Mouse (Mus musculus): Measurements from ENCODE around the gene Golm1. TPM values are rescaled to one million over a fixed set of nuclear protein-coding genes. Genes with fewer than 3 reads are reported as not detected.
A peak's percentile ranks its signal among the peaks of the same experiment; 100 is the strongest.

Golm1 gene
- polyA plus RNA-seq, 1 experiment from 2014 or later = 87.9 TPM

GRCm38 (mm10) chr13:59672248-59672647 lies 3.4 kb downstream of the Golm1 start:
- ATAC-seq (replicated peaks; ENCODE audit: low FRiP score) (no peak), DNase-seq (ENCODE audit: low spot score) (no peak)
- peak overlapping the region; percentile 50 for H3K4me2 ChIP-seq
- H3K4me1 ChIP-seq (replicated peaks; ENCODE audit: control insufficient read depth, insufficient read depth, low read length) = peaks cover 47% of the 10 kb centered on the region
- peak overlapping the region; percentile 28; the same call in 1 of the 2 replicates for H3K27ac ChIP-seq (ENCODE audit: low read depth, low read length)
- H3K9ac ChIP-seq (ENCODE audit: low read depth, low read length) = no peak overlapping the region
- H3K27me3 ChIP-seq (replicated peaks; ENCODE audit: control insufficient read depth, insufficient read depth, low read length) = no peaks in the 10 kb centered on the region
- 0 out of 2 replicates have a peak overlapping the region, but pooled peaks have one; percentile 11 for H3K4me3 ChIP-seq (ENCODE audit: low read depth, low read length)
- no peaks in the 10 kb centered on the region for H3K9me3 ChIP-seq (ENCODE audit: control insufficient read depth, low read length)
- H3K36me3 ChIP-seq (ENCODE audit: control insufficient read depth, insufficient read depth, low read length) = no peaks in the 10 kb centered on the region
- WGBS = 37% methylated on average over 6 of the region's 6 CpGs

DNA sequence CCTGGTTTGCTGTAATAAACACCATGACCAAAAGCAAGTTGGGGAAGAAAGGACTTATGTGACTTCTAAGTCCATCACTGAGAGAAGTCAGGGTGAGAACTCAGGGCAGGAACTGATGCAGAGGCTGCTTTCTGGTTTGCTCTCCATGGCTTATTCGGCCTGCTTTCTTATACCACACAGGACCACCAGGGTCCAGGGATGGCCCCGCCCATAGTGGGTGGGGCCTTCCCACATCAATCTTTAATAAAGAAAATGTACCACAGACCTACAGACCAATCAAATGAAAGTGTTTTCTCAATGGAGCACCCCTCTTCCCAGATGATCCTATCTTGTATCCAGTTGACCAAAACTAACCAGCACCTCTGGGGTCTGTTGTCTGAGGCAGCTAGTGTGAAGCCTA lies 4.1 kb downstream of the Golm1 start:
- no peak overlapping the region; the same call in 1 of the 2 replicates for H3K4me2 ChIP-seq
- no peak overlapping the region for H3K4me3 ChIP-seq (ENCODE audit: low read depth, low read length)
- DNase-seq (ENCODE audit: low spot score) = no peak
- H3K9ac ChIP-seq (ENCODE audit: low read depth, low read length) = no peak overlapping the region
- peak overlapping the region; percentile 28; the same call in 1 of the 2 replicates for H3K27ac ChIP-seq (ENCODE audit: low read depth, low read length)
- H3K36me3 ChIP-seq (ENCODE audit: control insufficient read depth, insufficient read depth, low read length) = 0 out of 2 replicates have a peak, but pooled peaks cover 3% of the 10 kb centered on the region
- no peaks in the 10 kb centered on the region for H3K9me3 ChIP-seq (ENCODE audit: control insufficient read depth, low read length)
- H3K4me1 ChIP-seq (replicated peaks; ENCODE audit: control insufficient read depth, insufficient read depth, low read length) = peaks cover 50% of the 10 kb centered on the region
- ATAC-seq (replicated peaks; ENCODE audit: low FRiP score) = no peak
- H3K27me3 ChIP-seq (replicated peaks; ENCODE audit: control insufficient read depth, insufficient read depth, low read length) = no peaks in the 10 kb centered on the region
- 56% methylated on average over 2 of the region's 2 CpGs for WGBS

DNA sequence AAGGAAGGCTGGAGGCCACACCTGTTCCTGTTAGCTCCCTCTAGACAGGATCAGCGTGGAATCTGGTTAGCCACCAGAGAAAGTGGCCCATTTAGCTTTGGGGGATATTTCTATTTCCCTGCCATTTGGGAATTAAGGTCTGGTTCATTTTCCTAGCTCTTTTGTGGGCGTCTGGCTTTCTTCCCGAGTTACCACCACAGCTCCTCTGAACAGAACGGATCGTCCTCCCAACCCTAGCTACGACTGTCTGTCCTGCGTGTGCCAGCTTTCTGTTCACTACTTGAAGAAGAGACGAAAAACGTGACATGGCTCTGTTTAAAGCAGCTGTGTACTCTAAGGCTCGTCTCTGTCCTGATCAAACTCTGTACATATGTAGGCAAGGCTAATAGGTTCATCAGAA lies 5.7 kb downstream of the Golm1 start:
- ATAC-seq (replicated peaks; ENCODE audit: low FRiP score) (no peak), DNase-seq (ENCODE audit: low spot score) (no peak)
- Histone ChIP-seq H3K9ac (ENCODE audit: low read depth, low read length) (no peak overlapping the region), H3K4me1 (replicated peaks; ENCODE audit: control insufficient read depth, insufficient read depth, low read length) (peaks cover 50% of the 10 kb centered on the region), H3K36me3 (ENCODE audit: control insufficient read depth, insufficient read depth, low read length) (peaks cover 8% of the 10 kb centered on the region; the same call in 1 of the 2 replicates), H3K27ac (ENCODE audit: low read depth, low read length) (no peak overlapping the region; the same call in 1 of the 2 replicates), H3K27me3 (replicated peaks; ENCODE audit: control insufficient read depth, insufficient read depth, low read length) (no peaks in the 10 kb centered on the region), H3K4me3 (ENCODE audit: low read depth, low read length) (no peak overlapping the region), H3K4me2 (no peak overlapping the region; the same call in 1 of the 2 replicates), H3K9me3 (ENCODE audit: control insufficient read depth, low read length) (no peaks in the 10 kb centered on the region)
- 90% methylated on average over 10 of the region's 10 CpGs for WGBS

GRCm38 (mm10) chr13:59668501-59669093 lies 7.0 kb downstream of the Golm1 start:
- DNase-seq (ENCODE audit: low spot score) (peak; percentile 60), ATAC-seq (replicated peaks; ENCODE audit: low FRiP score) (peak; percentile 98)
- H3K36me3 ChIP-seq (ENCODE audit: control insufficient read depth, insufficient read depth, low read length) = peaks cover 20% of the 10 kb centered on the region
- H3K4me3 ChIP-seq (ENCODE audit: low read depth, low read length) = peak overlapping the region; percentile 4; the same call in 1 of the 2 replicates
- H3K4me2 ChIP-seq = peak overlapping the region; percentile 50
- no peaks in the 10 kb centered on the region for H3K9me3 ChIP-seq (ENCODE audit: control insufficient read depth, low read length)
- H3K27ac ChIP-seq (ENCODE audit: low read depth, low read length) = peak overlapping the region; percentile 66
- peaks cover 45% of the 10 kb centered on the region for H3K4me1 ChIP-seq (replicated peaks; ENCODE audit: control insufficient read depth, insufficient read depth, low read length)
- no peak overlapping the region for H3K9ac ChIP-seq (ENCODE audit: low read depth, low read length)
- 18% methylated on average over 11 of the region's 11 CpGs for WGBS
- H3K27me3 ChIP-seq (replicated peaks; ENCODE audit: control insufficient read depth, insufficient read depth, low read length) = no peaks in the 10 kb centered on the region

DNA sequence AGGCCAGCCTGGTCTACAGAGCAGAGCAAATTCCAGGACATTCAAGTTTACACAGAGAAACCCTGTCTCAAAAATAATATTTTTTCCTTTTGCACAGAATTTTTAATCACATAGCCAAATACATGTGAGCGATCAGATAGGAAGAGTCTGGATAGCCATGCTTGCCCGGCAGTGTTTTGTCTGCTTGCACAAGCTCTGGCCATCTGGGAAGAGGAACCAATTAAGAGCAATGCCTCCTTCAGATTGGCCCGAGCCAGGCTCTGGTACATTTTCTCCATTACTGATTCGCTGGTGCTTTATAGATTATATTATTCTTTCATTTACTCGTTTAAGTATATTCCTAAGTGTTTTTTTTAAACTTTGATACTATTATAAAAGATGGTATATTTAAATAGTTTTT lies 7.8 kb downstream of the Golm1 start:
- DNase-seq (ENCODE audit: low spot score) = no peak
- no peak overlapping the region for H3K4me3 ChIP-seq (ENCODE audit: low read depth, low read length)
- H3K27ac ChIP-seq (ENCODE audit: low read depth, low read length) = no peak overlapping the region
- WGBS = 78% methylated on average over 5 of the region's 5 CpGs
- no peak overlapping the region for H3K4me2 ChIP-seq
- no peaks in the 10 kb centered on the region for H3K9me3 ChIP-seq (ENCODE audit: control insufficient read depth, low read length)
- H3K36me3 ChIP-seq (ENCODE audit: control insufficient read depth, insufficient read depth, low read length) = peaks cover 27% of the 10 kb centered on the region
- ATAC-seq (replicated peaks; ENCODE audit: low FRiP score) = no peak
- no peaks in the 10 kb centered on the region for H3K27me3 ChIP-seq (replicated peaks; ENCODE audit: control insufficient read depth, insufficient read depth, low read length)
- peaks cover 40% of the 10 kb centered on the region for H3K4me1 ChIP-seq (replicated peaks; ENCODE audit: control insufficient read depth, insufficient read depth, low read length)
- H3K9ac ChIP-seq (ENCODE audit: low read depth, low read length) = no peak overlapping the region

GRCm38 (mm10) chr13:59663939-59664712 lies 11.5 kb downstream of the Golm1 start:
- H3K9me3 ChIP-seq (ENCODE audit: control insufficient read depth, low read length) = no peaks in the 10 kb centered on the region
- WGBS = 90% methylated on average over 19 of the region's 19 CpGs
- peaks cover 15% of the 10 kb centered on the region for H3K4me1 ChIP-seq (replicated peaks; ENCODE audit: control insufficient read depth, insufficient read depth, low read length)
- ATAC-seq (replicated peaks; ENCODE audit: low FRiP score) (no peak), DNase-seq (ENCODE audit: low spot score) (no peak)
- H3K4me2 ChIP-seq = no peak overlapping the region
- H3K27ac ChIP-seq (ENCODE audit: low read depth, low read length) = no peak overlapping the region
- no peak overlapping the region for H3K4me3 ChIP-seq (ENCODE audit: low read depth, low read length)
- no peaks in the 10 kb centered on the region for H3K27me3 ChIP-seq (replicated peaks; ENCODE audit: control insufficient read depth, insufficient read depth, low read length)
- H3K9ac ChIP-seq (ENCODE audit: low read depth, low read length) = no peak overlapping the region
- H3K36me3 ChIP-seq (ENCODE audit: control insufficient read depth, insufficient read depth, low read length) = peaks cover 40% of the 10 kb centered on the region

- WGBS = 96% methylated on average over 12 of the region's 12 CpGs
- no peak overlapping the region for H3K4me3 ChIP-seq (ENCODE audit: low read depth, low read length)
- H3K9me3 ChIP-seq (ENCODE audit: control insufficient read depth, low read length) = no peaks in the 10 kb centered on the region
- no peak overlapping the region for H3K9ac ChIP-seq (ENCODE audit: low read depth, low read length)
- peaks cover under 1% of the 10 kb centered on the region; the same call in 1 of the 2 replicates for H3K4me1 ChIP-seq (replicated peaks; ENCODE audit: control insufficient read depth, insufficient read depth, low read length)
- H3K27me3 ChIP-seq (replicated peaks; ENCODE audit: control insufficient read depth, insufficient read depth, low read length) = no peaks in the 10 kb centered on the region
- ATAC-seq (replicated peaks; ENCODE audit: low FRiP score) (no peak), DNase-seq (ENCODE audit: low spot score) (no peak)
- H3K4me2 ChIP-seq = no peak overlapping the region
- no peak overlapping the region for H3K27ac ChIP-seq (ENCODE audit: low read depth, low read length)
- peaks cover 54% of the 10 kb centered on the region for H3K36me3 ChIP-seq (ENCODE audit: control insufficient read depth, insufficient read depth, low read length)
Observed at GRCm38 (mm10) chr13:59661966-59662365, 13.6 kb downstream of the Golm1 start.

- Histone ChIP-seq H3K4me3 (ENCODE audit: low read depth, low read length) (no peak overlapping the region), H3K36me3 (ENCODE audit: control insufficient read depth, insufficient read depth, low read length) (peaks cover 51% of the 10 kb centered on the region), H3K9ac (ENCODE audit: low read depth, low read length) (no peak overlapping the region), H3K27ac (ENCODE audit: low read depth, low read length) (no peak overlapping the region), H3K9me3 (ENCODE audit: control insufficient read depth, low read length) (no peaks in the 10 kb centered on the region), H3K4me1 (replicated peaks; ENCODE audit: control insufficient read depth, insufficient read depth, low read length) (no peaks in the 10 kb centered on the region; the same call in 1 of the 2 replicates), H3K27me3 (replicated peaks; ENCODE audit: control insufficient read depth, insufficient read depth, low read length) (no peaks in the 10 kb centered on the region), H3K4me2 (no peak overlapping the region)
- 91% methylated on average over 8 of the region's 8 CpGs for WGBS
- ATAC-seq (replicated peaks; ENCODE audit: low FRiP score) = no peak
- DNase-seq (ENCODE audit: low spot score) = no peak
Observed at GRCm38 (mm10) chr13:59661387-59661786, 14.2 kb downstream of the Golm1 start.

All from liver, embryonic 11.5 days (tissue).